Mouse (Mus musculus): ENCODE results near the gene Ubn2.
"Not testable (repeated sequence)": the region's sequence is repeated elsewhere in the genome, so short reads cannot be mapped to it uniquely, and the experiment has no call there.

The Ubn2 gene

DNA sequence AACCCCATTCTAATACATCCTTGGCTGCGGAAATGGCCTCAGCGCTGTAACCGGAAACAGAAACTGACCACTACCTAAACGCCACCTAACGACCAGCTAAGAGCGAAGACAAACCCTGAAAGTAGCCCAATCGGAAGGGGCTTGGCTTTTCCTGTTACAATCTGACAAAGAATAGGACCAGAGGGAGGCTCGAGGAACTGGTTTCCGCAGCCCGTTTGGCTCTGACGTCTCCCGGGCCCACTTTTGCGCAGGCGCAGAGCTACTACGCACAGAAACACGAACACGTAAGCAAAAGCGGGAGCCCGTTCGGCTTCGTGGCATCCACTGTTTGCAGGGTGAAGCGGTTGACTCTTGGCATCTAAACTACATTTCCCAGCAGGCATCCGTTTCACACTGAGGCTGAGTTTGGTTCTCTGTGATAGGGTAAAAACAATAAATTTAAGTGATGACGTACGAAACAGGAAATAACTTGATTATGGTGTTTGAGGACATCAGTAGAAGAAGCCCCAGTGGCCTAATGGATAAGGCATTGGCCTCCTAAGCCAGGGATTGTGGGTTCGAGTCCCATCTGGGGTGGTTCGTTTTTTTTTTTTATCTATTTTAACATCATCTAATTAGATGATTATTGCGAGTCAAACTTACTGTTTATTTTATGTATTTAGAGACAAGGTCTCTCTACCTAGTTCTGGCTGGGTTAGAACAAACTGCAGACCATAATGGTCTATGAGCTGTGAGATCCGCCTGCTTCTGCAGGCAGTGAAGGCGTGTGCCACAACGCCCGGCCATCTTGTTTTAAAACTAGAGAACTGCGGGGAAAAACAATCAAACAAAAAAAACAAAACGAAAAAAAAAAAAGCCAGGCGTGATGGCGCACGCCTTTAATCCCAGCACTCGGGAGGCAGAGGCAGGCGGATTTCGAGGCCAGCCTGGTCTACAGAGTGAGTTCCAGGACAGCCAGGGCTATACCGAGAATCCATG, 100.0 kb downstream of the Ubn2 start, which contains the start of gene Fmc1:
Gene Fmc1 (plus strand): TSS at position 75 of the 978 bp plus-strand sequence.
- peak; percentile 99 for DNase-seq (ENCODE audit: low read depth, low spot score)

DNA sequence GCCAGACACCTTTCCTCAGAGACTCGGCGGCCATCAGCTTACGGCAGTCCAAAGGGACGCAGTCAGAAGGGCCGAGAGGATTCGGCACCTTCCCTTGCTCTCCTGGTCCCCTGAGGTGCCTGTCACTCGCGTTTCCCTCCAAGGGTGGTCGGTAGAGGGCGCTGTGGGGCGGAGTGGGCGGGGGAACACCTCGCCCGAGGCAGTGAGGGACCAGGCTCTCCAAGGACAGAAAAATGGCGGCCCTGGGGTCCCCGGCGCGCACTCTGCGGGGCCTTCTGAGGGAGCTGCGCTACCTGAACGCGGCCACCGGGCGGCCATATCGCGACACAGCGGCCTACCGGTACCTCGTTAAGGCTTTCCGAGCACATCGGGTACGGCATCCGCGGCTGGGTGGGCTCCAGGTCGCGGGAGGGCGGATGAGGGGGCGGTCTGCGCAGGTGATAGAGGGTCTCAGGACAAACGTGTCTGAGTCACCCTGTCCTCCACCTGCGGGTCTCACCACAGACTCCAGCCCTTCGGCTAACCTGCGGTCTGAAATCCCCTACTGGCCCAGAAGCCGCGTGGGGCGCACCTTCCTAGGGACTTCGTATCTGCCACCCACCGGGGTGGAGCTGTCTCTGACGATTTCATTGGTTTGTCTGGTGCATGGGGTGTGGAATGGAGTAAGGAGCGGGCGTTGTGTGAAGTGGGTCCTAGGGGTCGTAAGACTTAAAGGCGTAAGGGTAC, 101.1 kb downstream of the Ubn2 start:
- DNase-seq (ENCODE audit: low read depth, low spot score): peak; percentile 92

GRCm38 (mm10) chr6:38535366-38535690, 101.6 kb downstream of the Ubn2 start:
- peak; percentile 15 for DNase-seq (ENCODE audit: low read depth, low spot score)

- DNase-seq (ENCODE audit: low read depth, low spot score): no peak
These were observed 102.0 kb downstream of the Ubn2 start for GRCm38 (mm10) chr6:38535788-38536187.

DNA sequence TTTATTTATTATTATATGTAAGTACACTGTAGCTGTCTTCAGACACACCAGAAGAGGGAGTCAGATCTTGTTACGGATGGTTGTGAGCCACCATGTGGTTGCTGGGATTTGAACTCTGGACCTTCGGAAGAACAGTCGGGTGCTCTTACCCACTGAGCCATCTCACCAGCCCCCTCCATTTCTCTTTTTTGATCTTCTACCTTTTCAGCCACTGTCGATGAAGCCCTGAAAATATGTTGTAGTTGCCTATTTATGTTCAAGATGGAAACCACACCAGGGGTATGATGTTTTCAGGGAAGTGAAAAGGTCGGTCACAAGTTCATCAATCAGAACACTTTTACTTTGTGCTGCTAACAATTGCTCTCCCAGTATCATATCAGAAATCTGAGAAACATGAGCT, 110.4 kb downstream of the Ubn2 start:
- DNase-seq (ENCODE audit: low read depth, low spot score): not testable (repeated sequence)

GRCm38 (mm10) chr6:38547005-38547404, 113.3 kb downstream of the Ubn2 start:
- not testable (repeated sequence) for DNase-seq (ENCODE audit: low read depth, low spot score)

DNA sequence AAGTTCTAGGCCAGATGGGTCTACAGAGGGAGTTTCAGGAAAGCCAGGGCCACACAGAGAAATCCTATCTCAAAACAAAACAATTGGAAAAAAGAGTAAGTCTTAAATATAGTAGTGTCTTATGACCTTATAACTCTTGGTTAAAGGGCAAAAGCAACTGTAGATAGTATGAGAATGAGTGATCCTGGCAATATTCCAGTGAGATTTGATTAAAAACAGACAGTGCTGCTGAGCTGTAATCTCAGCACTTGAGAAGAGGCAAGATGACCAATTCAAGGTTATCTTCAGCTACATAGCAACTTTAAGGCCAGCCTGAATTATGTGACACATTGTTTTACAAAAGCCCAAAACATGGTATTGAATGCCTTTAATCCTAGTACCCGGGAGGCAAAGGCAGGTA, 114.0 kb downstream of the Ubn2 start:
- no peak for DNase-seq (ENCODE audit: low read depth, low spot score)

- DNase-seq (ENCODE audit: low read depth, low spot score): not testable (repeated sequence)
These were observed 114.8 kb downstream of the Ubn2 start for GRCm38 (mm10) chr6:38548595-38548994.

- DNase-seq (ENCODE audit: low read depth, low spot score): not testable (repeated sequence)
These were observed 116.1 kb downstream of the Ubn2 start for GRCm38 (mm10) chr6:38549840-38550239.

DNA sequence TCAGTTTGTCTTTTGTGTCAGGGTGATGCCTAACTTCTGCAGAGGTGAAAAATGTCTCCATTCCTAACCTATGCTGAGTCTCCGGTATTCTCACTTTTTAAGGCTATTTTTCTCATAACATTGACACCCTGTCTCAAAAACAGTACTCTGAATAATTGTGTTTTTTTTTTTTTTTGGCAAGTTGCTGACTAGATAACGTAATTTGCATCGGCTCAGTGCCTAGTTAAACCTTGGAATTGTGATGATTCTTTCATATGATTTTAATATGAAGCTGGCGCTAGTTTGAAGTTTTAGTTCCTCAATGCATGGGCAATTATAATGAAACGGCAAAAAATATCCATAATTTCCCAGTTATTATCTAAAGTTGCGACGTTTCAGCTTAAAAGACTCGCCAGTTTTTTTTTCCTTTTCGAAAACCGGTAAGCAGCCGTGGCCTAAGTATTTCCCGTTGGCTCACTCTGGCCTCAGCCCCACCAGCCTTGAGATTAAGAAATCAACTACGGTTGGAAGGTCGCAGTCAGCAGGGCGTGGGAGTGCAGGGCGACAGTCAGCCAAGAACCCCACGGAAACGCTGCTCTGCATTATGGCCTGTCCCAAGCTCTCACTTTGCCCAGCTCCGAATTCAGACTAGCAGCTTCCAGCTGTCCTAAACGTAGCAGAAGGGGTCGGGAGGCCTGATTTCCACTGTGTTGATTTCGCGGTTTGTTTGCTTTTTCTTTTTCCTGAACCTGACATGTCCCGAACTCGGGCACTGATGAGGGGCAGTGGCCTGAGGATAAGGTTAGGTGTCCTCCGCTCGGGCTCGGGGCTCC, 116.7 kb downstream of the Ubn2 start:
- DNase-seq (ENCODE audit: low read depth, low spot score): no peak

DNA sequence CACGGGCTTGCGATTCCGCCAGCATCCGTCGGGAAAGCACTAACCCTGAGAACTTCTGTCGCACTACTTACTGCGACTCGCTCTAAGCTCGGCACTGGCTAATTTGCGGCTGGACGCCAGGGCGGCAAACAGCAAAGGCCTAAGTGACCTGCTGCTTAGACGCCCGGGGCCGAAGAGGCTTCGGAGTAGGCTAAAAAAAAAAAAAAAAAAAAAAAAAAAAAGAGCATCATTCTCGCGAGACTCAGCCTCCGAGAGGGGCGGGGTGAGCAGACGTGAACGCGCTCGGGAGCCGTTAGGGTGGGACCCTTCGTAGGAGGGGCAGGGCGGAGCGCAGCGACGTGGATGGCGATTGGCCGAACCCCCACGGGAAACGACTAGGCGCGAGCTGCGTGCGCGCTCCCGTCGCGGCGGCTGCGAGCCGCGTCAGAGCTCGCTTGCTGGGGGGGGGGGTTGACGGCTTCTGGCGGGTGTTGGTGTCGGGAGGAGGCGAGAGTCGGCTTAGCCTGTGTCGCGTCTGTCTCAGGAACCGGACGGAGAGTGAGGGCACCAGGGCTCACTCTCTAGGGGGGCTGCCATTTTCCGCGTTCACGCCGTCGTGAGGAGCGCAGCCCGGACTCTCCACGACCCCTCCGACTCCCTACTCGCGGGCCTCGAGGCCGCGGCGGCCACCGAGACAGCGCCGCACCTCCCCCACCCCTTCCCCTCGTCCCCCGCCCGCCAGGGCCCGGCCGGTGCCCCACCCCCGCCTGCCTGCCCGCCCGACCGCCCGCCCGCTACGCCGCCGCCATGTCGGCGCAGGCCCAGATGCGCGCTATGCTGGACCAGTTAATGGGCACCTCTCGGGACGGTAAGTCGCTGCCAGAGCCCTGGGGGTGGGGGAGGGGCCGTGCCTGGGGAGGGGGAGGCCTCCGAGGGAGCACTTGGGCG, 117.6 kb downstream of the Ubn2 start, which contains the start of gene Luc7l2:
Gene Luc7l2 (plus strand): TSS at position 273 of the 927 bp plus-strand sequence.
- peak; percentile 97 for DNase-seq (ENCODE audit: low read depth, low spot score)

DNA sequence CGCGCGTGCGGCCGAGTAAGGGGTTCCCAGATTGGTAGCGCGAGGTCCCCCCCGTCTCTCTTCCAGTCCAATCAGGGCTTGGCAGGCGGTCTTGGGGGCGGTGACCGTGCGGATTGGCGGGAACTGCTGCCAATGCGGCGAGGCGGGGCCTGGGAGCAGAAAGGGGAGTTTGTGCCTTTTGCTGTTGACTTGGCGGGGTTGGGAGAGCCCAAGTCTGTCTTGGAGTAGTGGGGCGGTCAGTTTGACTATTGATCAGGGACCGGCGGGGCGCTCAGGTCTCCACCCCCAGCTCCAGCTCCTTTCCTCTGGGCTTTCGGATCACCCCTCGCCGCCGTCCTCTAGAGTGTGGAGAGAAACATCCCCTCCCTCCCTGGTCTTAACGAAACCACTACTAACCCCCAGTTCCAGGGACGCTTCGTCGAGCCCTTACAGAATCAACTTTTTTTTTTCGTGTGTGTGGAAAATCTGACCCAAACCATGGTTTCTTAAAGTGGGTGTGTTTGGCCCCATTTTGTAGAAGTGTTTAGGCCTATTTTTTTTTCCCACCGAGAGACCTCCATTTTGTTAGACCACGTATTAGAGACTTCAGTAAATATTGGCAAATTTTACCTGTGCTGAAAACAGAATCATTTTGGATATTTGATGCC, 118.4 kb downstream of the Ubn2 start:
- DNase-seq (ENCODE audit: low read depth, low spot score): peak; percentile 76

- no peak for DNase-seq (ENCODE audit: low read depth, low spot score)
These were observed 118.9 kb downstream of the Ubn2 start for GRCm38 (mm10) chr6:38552636-38553000.
